In the genomic region with DNA sequence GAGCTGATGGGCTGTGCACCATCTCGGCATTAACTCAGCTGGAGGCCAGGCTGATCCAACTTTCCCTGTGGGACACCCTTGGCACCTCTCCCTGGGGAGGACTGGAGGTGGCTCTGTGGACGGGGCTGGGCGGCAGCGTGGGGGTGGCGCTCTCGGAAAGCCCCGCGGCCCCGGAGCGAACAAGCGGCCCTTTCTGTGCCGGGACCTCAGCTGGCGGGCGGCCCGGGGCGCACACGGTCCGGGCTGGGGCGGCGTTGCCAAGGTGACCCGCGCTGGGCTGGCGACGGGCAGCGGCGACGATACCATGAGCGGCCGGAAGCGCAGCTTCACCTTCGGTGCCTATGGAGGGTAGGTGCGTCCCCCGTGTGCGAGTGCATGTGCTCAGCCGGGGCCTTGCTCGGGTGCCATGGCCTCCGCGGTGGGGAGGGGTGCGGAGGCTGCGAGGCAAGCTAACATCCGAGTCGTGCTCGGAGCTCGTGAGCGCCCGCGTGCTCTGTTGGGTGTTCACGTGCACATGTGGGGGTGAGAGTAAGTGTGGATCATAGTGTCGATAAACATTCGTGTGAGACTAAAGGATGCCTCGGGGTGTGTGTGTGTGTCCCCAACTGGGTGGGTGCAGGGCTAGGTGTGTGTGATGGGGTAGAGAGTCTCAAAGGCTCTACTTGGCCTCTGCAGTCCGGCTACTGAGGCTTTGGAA, we compare ENCODE assay signal across 7 mouse cellular contexts. TPM values are rescaled to one million over a fixed set of nuclear protein-coding genes. Genes with fewer than 3 reads are reported as not detected.
DNase-seq lines count a peak whose midpoint lies in the region; ATAC-seq lines count a peak whose summit lies in the region.

No protein-coding gene starts in this region.

- peak; percentile 65 for DNase-seq in MN1 (ENCODE audit: low spot score)
- peak; percentile 62 to 76 for DNase-seq in adrenal gland, postnatal 36 days
- peak; percentile 68 for DNase-seq in kidney, adult 18-20 months
- DNase-seq in limb, embryonic 10.5 days (ENCODE audit: low spot score) = peak; percentile 45
- peak; percentile 55 for DNase-seq in retina, embryonic 14.5 days (ENCODE audit: low spot score)

- peak; percentile 58 for ATAC-seq in forebrain, embryonic 13.5 days
- no peak for ATAC-seq in erythroblast, adult 5-6 weeks (replicated peaks; ENCODE audit: low FRiP score, poor library complexity, severe bottlenecking)

- H3K27me3 ChIP-seq in forebrain, embryonic 13.5 days = peaks cover 43% of the 10 kb centered on the region
- H3K27me3 ChIP-seq in limb, embryonic 10.5 days (ENCODE audit: low read depth, poor library complexity, severe bottlenecking) = peaks cover 86% of the 10 kb centered on the region

- peaks cover 38% of the 10 kb centered on the region for H3K4me1 ChIP-seq in forebrain, embryonic 13.5 days
- peaks cover 23% of the 10 kb centered on the region for H3K4me1 ChIP-seq in limb, embryonic 10.5 days

- H3K4me3 ChIP-seq in forebrain, embryonic 13.5 days = peak overlapping the region; percentile 41
- peak overlapping the region; percentile 38 for H3K4me3 ChIP-seq in limb, embryonic 10.5 days

- peak overlapping the region; percentile 51; the same call in 1 of the 2 replicates for H3K27ac ChIP-seq in forebrain, embryonic 13.5 days
- H3K27ac ChIP-seq in limb, embryonic 10.5 days = peak overlapping the region; percentile 39

- H3K9me3 ChIP-seq in forebrain, embryonic 13.5 days (replicated peaks) = no peaks in the 10 kb centered on the region
- no peaks in the 10 kb centered on the region for H3K9me3 ChIP-seq in limb, embryonic 10.5 days (replicated peaks)

- H3K4me2 ChIP-seq in forebrain, embryonic 13.5 days = peak overlapping the region; percentile 83

- H3K9ac ChIP-seq in forebrain, embryonic 13.5 days = peak overlapping the region; percentile 66

- WGBS in forebrain, embryonic 13.5 days = 5% methylated on average over 51 of the region's 52 CpGs
- 7% methylated on average over 52 of the region's 52 CpGs for WGBS in limb, embryonic 10.5 days

- H3K36me3 ChIP-seq in forebrain, embryonic 13.5 days (ENCODE audit: poor library complexity, severe bottlenecking) = no peaks in the 10 kb centered on the region
- no peaks in the 10 kb centered on the region for H3K36me3 ChIP-seq in limb, embryonic 10.5 days

RNA-seq across cellular contexts. Expression of a gene that starts 17.0 kb away (rescaled TPM):
- 100 to 1,000 TPM; 102 to 123 TPM for total RNA-seq in adrenal gland, postnatal 36 days (2021)
- 11.8 and 16.5 TPM in 2 replicates for polyA plus RNA-seq in forebrain, embryonic 13.5 days (2015; fragmentation: Nextera tagmentation; extraction: Ambion mirVana)
- 2.8 and 4.2 TPM in 2 replicates for polyA plus RNA-seq in limb, embryonic 10.5 days (2016; fragmentation: Nextera tagmentation; extraction: Ambion mirVana)
- total RNA-seq in erythroblast, adult 5-6 weeks (2015; ENCODE audit: low replicate concordance) = not detected in 2 replicates
- not detected in 2 replicates for total RNA-seq in erythroblast, adult 5-6 weeks (2017; ENCODE audit: low replicate concordance)

Comparison
In these comparisons a context has a peak if more than half of its experiments do, and no peak if none do; other contexts are left out.
1. RNA of a gene that starts 17.0 kb away (total RNA-seq): 102 to 123 TPM in adrenal gland, postnatal 36 days; not detected in erythroblast, adult 5-6 weeks; every median in the first group is over 10 times any median in the second.
2. Peak in every context shown above with its lines, with median percentiles within 50 percentile points of each other: DNase-seq.